Mouse (Mus musculus) ES-E14 (cell line): ENCODE data around the gene Dnajb14.

Source experiments
- CHD2 ChIP-seq: IDR thresholded peaks from 2 replicates; pipeline ENCODE4 v1.6.1; 2014; ENCODE audit warnings: mild to moderate bottlenecking, low read depth, low read length, inconsistent platforms
- ZC3H11A ChIP-seq: IDR thresholded peaks from 2 replicates; pipeline ENCODE4 v1.6.1; 2012; ENCODE audit warnings: low read depth, mild to moderate bottlenecking, inconsistent platforms, low read length, borderline replicate concordance

DNA sequence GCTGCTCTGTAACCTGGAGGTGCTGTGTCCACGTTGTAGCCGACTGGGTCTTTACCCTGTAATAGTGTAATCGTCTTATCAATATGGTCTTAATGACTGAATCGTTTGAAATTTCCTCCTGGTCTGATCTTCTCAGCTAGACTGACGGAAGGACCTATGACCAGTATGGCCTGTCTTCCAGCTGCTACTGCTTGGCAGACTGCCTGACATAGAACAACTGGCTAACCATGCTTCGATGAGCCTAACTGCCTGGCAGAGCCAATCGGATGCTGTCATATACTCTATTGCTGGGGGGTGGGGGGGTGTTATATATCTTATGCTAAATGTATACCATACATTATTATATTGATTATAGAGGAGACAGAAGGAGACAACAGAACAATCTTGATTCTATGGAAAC lies 11.4 kb upstream of the Dnajb14 start:
- TF ChIP-seq ZC3H11A = no peak
- TF ChIP-seq CHD2 = no peak
